Mouse (Mus musculus) lung, embryonic 14.5 days (tissue): ENCODE measurements around the gene Degs1. TPM values are rescaled to one million over a fixed set of nuclear protein-coding genes. Genes with fewer than 3 reads are reported as not detected.
"Not testable (repeated sequence)": the region's sequence is repeated elsewhere in the genome, so short reads cannot be mapped to it uniquely, and the experiment has no call there.

ENCODE experiments used
- ATAC-seq: fragments of 200-750 bp; cut with Nextera tagmentation; 2 replicates; pipeline ENCODE4 v1.8.0; 2017; ENCODE audit warnings: mild to moderate bottlenecking, moderate TSS enrichment, moderate library complexity; ENCODE audit not compliant: insufficient read depth
- DNase-seq: peaks from one replicate; pipeline ENCODE4 v3.0.0-alpha.2; 2015
- H3K27ac ChIP-seq: fragments of 300-500 bp; sonication (generic); 2 replicates; pipeline ENCODE4 v1.5.1; 2014; ENCODE audit warnings: low read depth, mild to moderate bottlenecking, moderate library complexity
- H3K27me3 ChIP-seq: fragments of 300-500 bp; sonication (generic); 2 replicates; pipeline ENCODE4 v1.6.1; 2014; ENCODE audit warnings: low read length, control low read depth; ENCODE audit not compliant: insufficient read depth
- H3K36me3 ChIP-seq: fragments of 300-500 bp; sonication (generic); 2 replicates; pipeline ENCODE4 v1.6.1; 2014; ENCODE audit warnings: control low read depth; ENCODE audit not compliant: insufficient read depth
- H3K4me1 ChIP-seq: fragments of 300-500 bp; sonication (generic); 2 replicates; pipeline ENCODE4 v1.6.1; 2014; ENCODE audit warnings: antibody characterized with exemption, control low read depth; ENCODE audit not compliant: insufficient read depth
- H3K4me2 ChIP-seq: fragments of 300-500 bp; sonication (generic); 2 replicates; pipeline ENCODE4 v1.6.1; 2014; ENCODE audit warnings: mild to moderate bottlenecking
- H3K4me3 ChIP-seq: fragments of 300-500 bp; sonication (generic); 2 replicates; pipeline ENCODE4 v1.5.1; 2014; ENCODE audit warnings: low read depth, low read length
- H3K9ac ChIP-seq: fragments of 300-500 bp; sonication (generic); 2 replicates; pipeline ENCODE4 v1.6.1; 2014
- H3K9me3 ChIP-seq: fragments of 300-500 bp; sonication (generic); 2 replicates; pipeline ENCODE4 v1.6.1; 2016; ENCODE audit warnings: low read depth, low read length, control low read depth
- CTCF ChIP-seq: IDR thresholded peaks from 2 replicates; pipeline ENCODE4 v1.5.1; 2016; ENCODE audit warnings: antibody characterized with exemption, low read depth
- WGBS: fragments of 180-500 bp; shearing (Covaris S2); extraction: QIAGEN DNeasy Blood & Tissue Kit; methylation state at CpG from one replicate; pipeline ENCODE4 v1.1.7; 2014; 5-methylcytosine and 5-hydroxymethylcytosine counted together
- polyA plus RNA-seq: library from polyadenylated mRNA; unstranded; fragments of >200 nt; fragmentation: Nextera tagmentation; extraction: Ambion mirVana; gene quantifications from 2 replicates; pipeline ENCODE4 v1.2.1, GENCODE M21; 2014

The Degs1 gene
- polyA plus RNA-seq, 1 experiment from 2014 or later, result 131 TPM

DNA sequence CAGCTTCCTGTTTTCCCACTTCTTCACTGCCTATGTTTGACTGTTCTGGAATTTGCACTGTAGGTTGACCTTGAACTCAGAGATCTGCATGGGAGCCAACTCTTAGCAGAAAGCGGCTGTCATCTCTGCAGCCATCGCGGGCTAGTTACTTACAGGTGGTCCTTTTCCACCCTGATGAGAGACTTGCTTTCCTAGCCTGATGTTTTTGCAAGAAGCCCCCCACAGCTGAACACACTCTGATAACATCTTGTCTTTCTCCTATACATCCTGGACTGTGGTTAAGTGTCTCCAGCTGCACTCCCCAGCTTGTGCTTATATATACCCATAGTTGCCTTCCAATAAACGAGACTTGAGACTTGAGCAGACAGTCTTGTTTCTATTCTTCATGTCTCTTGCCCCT lies 9.7 kb upstream of the Degs1 start:
- Histone ChIP-seq H3K27me3 (no peaks in the 10 kb centered on the region), H3K9ac (no peak overlapping the region), H3K9me3 (no peaks in the 10 kb centered on the region; the same call in 1 of the 2 replicates), H3K27ac (no peak overlapping the region), H3K4me3 (no peak overlapping the region), H3K4me1 (no peaks in the 10 kb centered on the region), H3K4me2 (no peak overlapping the region), H3K36me3 (no peaks in the 10 kb centered on the region)
- no peak for TF ChIP-seq CTCF
- DNase-seq (no peak), ATAC-seq (no peak)
- WGBS, result 42% methylated on average over 4 of the region's 4 CpGs

GRCm38 (mm10) chr1:182290741-182291140 lies 8.1 kb upstream of the Degs1 start:
- 88% methylated on average over 3 of the region's 3 CpGs for WGBS
- not testable (repeated sequence) for H3K27me3 ChIP-seq, DNase-seq, H3K36me3 ChIP-seq, H3K9ac ChIP-seq, ATAC-seq, H3K4me1 ChIP-seq, H3K4me2 ChIP-seq, H3K4me3 ChIP-seq, H3K9me3 ChIP-seq, H3K27ac ChIP-seq

DNA sequence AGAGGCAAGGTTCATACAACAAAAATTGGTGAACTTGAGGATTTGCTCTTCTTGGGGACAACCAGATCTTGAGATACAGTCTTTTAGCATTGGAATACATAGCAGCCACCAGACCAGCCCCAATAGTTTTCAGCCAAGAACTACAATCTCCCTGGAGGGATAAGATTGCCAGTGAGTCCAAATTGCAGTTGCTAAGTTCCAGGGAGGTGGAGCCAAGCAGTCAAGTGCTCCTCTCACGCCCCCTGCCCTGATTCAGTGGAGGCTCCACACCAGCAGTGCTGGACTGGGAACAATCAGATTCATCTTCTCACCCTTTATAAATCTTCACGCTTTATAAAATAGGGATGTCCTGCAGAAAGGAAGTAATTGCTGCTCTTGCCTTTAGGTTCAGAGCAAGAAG lies 7.2 kb upstream of the Degs1 start:
- no peak overlapping the region for H3K4me3 ChIP-seq
- no peak overlapping the region for H3K4me2 ChIP-seq
- WGBS, result 56% methylated on average over 2 of the region's 2 CpGs
- H3K9ac ChIP-seq, result no peak overlapping the region
- no peaks in the 10 kb centered on the region; the same call in 1 of the 2 replicates for H3K9me3 ChIP-seq
- no peaks in the 10 kb centered on the region for H3K4me1 ChIP-seq
- DNase-seq (peak; percentile 33), ATAC-seq (no peak)
- no peak for TF ChIP-seq CTCF
- H3K36me3 ChIP-seq, result no peaks in the 10 kb centered on the region
- H3K27ac ChIP-seq, result no peak overlapping the region
- H3K27me3 ChIP-seq, result no peaks in the 10 kb centered on the region

GRCm38 (mm10) chr1:182288601-182289000 lies 6.0 kb upstream of the Degs1 start:
- 56% methylated on average over 2 of the region's 2 CpGs for WGBS
- no peaks in the 10 kb centered on the region for H3K9me3 ChIP-seq
- H3K4me3 ChIP-seq, result no peak overlapping the region
- H3K9ac ChIP-seq, result no peak overlapping the region
- TF ChIP-seq CTCF, result no peak
- no peaks in the 10 kb centered on the region for H3K36me3 ChIP-seq
- H3K4me1 ChIP-seq, result peaks cover under 1% of the 10 kb centered on the region; the same call in 1 of the 2 replicates
- no peak overlapping the region for H3K27ac ChIP-seq
- H3K4me2 ChIP-seq, result no peak overlapping the region
- DNase-seq (no peak), ATAC-seq (no peak)
- H3K27me3 ChIP-seq, result no peaks in the 10 kb centered on the region

DNA sequence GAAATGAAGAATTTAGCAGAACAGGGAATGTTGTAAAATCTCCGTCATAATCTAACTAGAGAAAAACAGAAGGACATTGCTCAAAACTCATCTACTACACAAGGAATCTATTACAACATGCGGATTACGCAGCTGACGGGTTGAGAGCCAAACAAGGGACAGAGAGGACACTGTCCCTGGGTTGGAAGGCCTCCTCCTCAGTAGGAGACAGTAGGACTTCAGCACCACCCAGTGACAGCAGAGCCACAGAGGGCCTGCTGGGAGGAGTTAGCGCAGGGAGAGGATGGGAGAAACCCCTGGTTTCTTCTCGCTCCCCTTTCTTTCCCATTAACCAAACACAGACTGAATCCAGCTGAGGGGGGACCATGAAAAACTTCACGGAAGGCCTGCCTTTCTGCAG lies 5.2 kb upstream of the Degs1 start:
- no peak overlapping the region for H3K4me3 ChIP-seq
- WGBS, result 54% methylated on average over 7 of the region's 7 CpGs
- 0 out of 2 replicates have a peak, but pooled peaks have one; percentile 7 for TF ChIP-seq CTCF
- DNase-seq (peak; percentile 33), ATAC-seq (no peak)
- H3K9me3 ChIP-seq, result no peaks in the 10 kb centered on the region
- H3K27ac ChIP-seq, result no peak overlapping the region
- H3K36me3 ChIP-seq, result no peaks in the 10 kb centered on the region
- no peaks in the 10 kb centered on the region for H3K27me3 ChIP-seq
- H3K9ac ChIP-seq, result no peak overlapping the region
- peaks cover 8% of the 10 kb centered on the region for H3K4me1 ChIP-seq
- no peak overlapping the region for H3K4me2 ChIP-seq

DNA sequence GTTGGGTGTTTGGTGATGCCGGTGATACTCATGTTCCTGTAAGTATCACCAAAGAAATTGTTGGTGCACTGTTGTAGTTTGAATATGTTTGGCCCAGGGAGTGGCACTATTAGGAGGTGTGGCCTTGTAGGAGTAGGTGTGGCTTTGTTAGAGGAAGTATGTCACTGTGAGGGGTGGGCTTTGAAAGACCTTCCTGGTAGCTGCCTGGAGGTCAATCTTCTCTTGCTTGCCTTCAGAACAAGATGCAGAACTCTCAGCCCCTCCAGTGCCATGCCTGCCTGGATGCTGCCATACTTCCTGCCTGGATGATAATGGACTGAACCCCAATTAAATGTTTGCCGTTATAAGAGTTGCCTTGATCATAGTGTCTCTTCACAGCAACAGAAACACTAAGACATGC lies 2.2 kb upstream of the Degs1 start:
- H3K4me2 ChIP-seq, result no peak overlapping the region
- no peaks in the 10 kb centered on the region for H3K27me3 ChIP-seq
- H3K36me3 ChIP-seq, result peaks cover 5% of the 10 kb centered on the region; the same call in 1 of the 2 replicates
- peaks cover 21% of the 10 kb centered on the region for H3K4me1 ChIP-seq
- H3K27ac ChIP-seq, result no peak overlapping the region
- H3K9ac ChIP-seq, result no peak overlapping the region
- TF ChIP-seq CTCF, result no peak
- H3K4me3 ChIP-seq, result no peak overlapping the region
- DNase-seq, result no peak
- H3K9me3 ChIP-seq, result no peaks in the 10 kb centered on the region
- WGBS, result 89% methylated on average over 2 of the region's 2 CpGs
- no peak for ATAC-seq

GRCm38 (mm10) chr1:182283231-182283630 lies 627 bp upstream of the Degs1 start:
- 37% methylated on average over 7 of the region's 7 CpGs for WGBS
- no peaks in the 10 kb centered on the region for H3K9me3 ChIP-seq
- H3K27ac ChIP-seq, result no peak overlapping the region; the same call in 1 of the 2 replicates
- H3K27me3 ChIP-seq, result no peaks in the 10 kb centered on the region
- peaks cover 21% of the 10 kb centered on the region for H3K4me1 ChIP-seq
- H3K36me3 ChIP-seq, result peaks cover 16% of the 10 kb centered on the region
- no peak for TF ChIP-seq CTCF
- peak; percentile 17 for DNase-seq
- peak overlapping the region; percentile 80 for H3K4me3 ChIP-seq
- peak overlapping the region; percentile 82 for H3K4me2 ChIP-seq
- peak; percentile 24; the same call in 1 of the 2 replicates for ATAC-seq
- peak overlapping the region; percentile 17; the same call in 1 of the 2 replicates for H3K9ac ChIP-seq

DNA sequence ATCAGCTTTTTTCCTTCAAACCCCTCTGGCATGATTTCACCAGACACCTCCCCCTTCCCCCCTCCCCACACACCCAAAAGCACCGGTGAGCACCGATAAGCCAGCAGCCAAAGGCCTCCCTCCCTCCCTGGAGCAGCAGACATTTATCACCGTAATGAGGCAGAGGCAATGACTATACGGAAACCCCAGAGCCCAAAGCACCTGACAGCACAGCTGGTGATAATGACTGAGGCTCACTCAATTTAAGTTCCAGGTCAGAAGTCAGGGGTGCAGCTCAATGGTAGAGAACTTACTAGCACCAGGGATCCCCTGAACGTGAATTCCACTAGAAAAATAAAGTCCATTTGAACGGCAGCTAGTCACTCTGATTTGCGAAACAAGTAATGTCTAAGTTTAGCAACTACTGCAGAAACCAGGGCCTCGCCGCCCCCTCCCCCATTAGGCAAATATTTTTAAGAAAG lies 1.3 kb downstream of the Degs1 start:
- H3K9me3 ChIP-seq, result no peaks in the 10 kb centered on the region
- no peak for TF ChIP-seq CTCF
- H3K27ac ChIP-seq, result no peak overlapping the region
- DNase-seq, result peak; percentile 6
- no peaks in the 10 kb centered on the region for H3K27me3 ChIP-seq
- no peak for ATAC-seq
- WGBS, result 9% methylated on average over 9 of the region's 9 CpGs
- peak overlapping the region; percentile 82 for H3K4me2 ChIP-seq
- peaks cover 21% of the 10 kb centered on the region for H3K4me1 ChIP-seq
- H3K9ac ChIP-seq, result peak overlapping the region; percentile 90
- H3K4me3 ChIP-seq, result peak overlapping the region; percentile 80
- H3K36me3 ChIP-seq, result peaks cover 35% of the 10 kb centered on the region
